ENCODE assay signal across 8 mouse cellular contexts in genomic region chr5:123973299-123974178, GRCm38 (mm10). TPM values are rescaled to one million over a fixed set of nuclear protein-coding genes. Genes with fewer than 3 reads are reported as not detected.
DNase-seq lines count a peak whose midpoint lies in the region; ATAC-seq and TF ChIP-seq lines count a peak whose summit lies in the region.

Gene Hip1r, plus strand, starts transcription at chr5:123973628.

- H3K79me2 ChIP-seq in C2C12 (ENCODE audit: control insufficient read depth, insufficient read depth): peaks cover 38% of the 10 kb centered on the region
- H3K79me2 ChIP-seq in liver, adult 2 months (ENCODE audit: control insufficient read depth, insufficient read depth, low read length): peaks cover 4% of the 10 kb centered on the region; the same call in 1 of the 2 replicates

- peak within 1 kb of the TSS; percentile 59 for H3ac ChIP-seq in C2C12 (ENCODE audit: control insufficient read depth, insufficient read length, low read depth)

- H3K4me3 ChIP-seq in C2C12 (ENCODE audit: insufficient read depth, poor library complexity, severe bottlenecking): peak within 1 kb of the TSS; percentile 55
- peak within 1 kb of the TSS; percentile 75 for H3K4me3 ChIP-seq in embryonic facial prominence, embryonic 13.5 days
- H3K4me3 ChIP-seq in liver, adult 2 months (ENCODE audit: insufficient read depth, low read depth, low read length): peak within 1 kb of the TSS; percentile 71
- peak within 1 kb of the TSS; percentile 74 for H3K4me3 ChIP-seq in stomach, embryonic 15.5 days (replicated peaks)

- no peak within 1 kb of the TSS for H3K27ac ChIP-seq in embryonic facial prominence, embryonic 13.5 days
- H3K27ac ChIP-seq in liver, adult 2 months (replicated peaks; ENCODE audit: insufficient read depth, low read depth, low read length): peak within 1 kb of the TSS; percentile 85
- peak within 1 kb of the TSS; percentile 84 for H3K27ac ChIP-seq in stomach, embryonic 15.5 days

- H3K9ac ChIP-seq in embryonic facial prominence, embryonic 13.5 days: peak within 1 kb of the TSS; percentile 80
- H3K9ac ChIP-seq in liver, adult 2 months (ENCODE audit: low read depth, low read length): peak within 1 kb of the TSS; percentile 99
- H3K9ac ChIP-seq in stomach, embryonic 15.5 days: peak within 1 kb of the TSS; percentile 69

- peak; percentile 88 to 93 for DNase-seq in adrenal gland, postnatal 36 days
- peak; percentile 71 to 72 for DNase-seq in heart, adult 9 months (ENCODE audit: low spot score in 2 of 2)
- peak; percentile 85 for DNase-seq in kidney, adult 9 months
- DNase-seq in liver, adult 2 months (ENCODE audit: extremely low read depth, low read depth, low spot score): peak; percentile 52

- no peaks in the 10 kb centered on the region for H3K9me3 ChIP-seq in embryonic facial prominence, embryonic 13.5 days
- H3K9me3 ChIP-seq in stomach, embryonic 15.5 days: no peaks in the 10 kb centered on the region

- TF ChIP-seq POLR2A in liver, adult 2 months (IDR thresholded peaks at IDR 0.05; ENCODE audit: extremely low read depth, insufficient read depth, low read length): peak; percentile 90

- peaks cover 28% of the 10 kb centered on the region for H3K4me1 ChIP-seq in embryonic facial prominence, embryonic 13.5 days
- peaks cover 34% of the 10 kb centered on the region for H3K4me1 ChIP-seq in liver, adult 2 months (ENCODE audit: control insufficient read depth, insufficient read depth, low read length)
- peaks cover 17% of the 10 kb centered on the region for H3K4me1 ChIP-seq in stomach, embryonic 15.5 days

- H3K4me2 ChIP-seq in embryonic facial prominence, embryonic 13.5 days: peak within 1 kb of the TSS; percentile 95
- H3K4me2 ChIP-seq in stomach, embryonic 15.5 days: peak within 1 kb of the TSS; percentile 78

- H3K36me3 ChIP-seq in C2C12 (ENCODE audit: control insufficient read depth, insufficient read depth): no peaks in the 10 kb centered on the region
- H3K36me3 ChIP-seq in embryonic facial prominence, embryonic 13.5 days: no peaks in the 10 kb centered on the region
- no peaks in the 10 kb centered on the region for H3K36me3 ChIP-seq in liver, adult 2 months (ENCODE audit: control insufficient read depth, insufficient read depth, low read length)
- no peaks in the 10 kb centered on the region for H3K36me3 ChIP-seq in stomach, embryonic 15.5 days

- peaks cover 12% of the 10 kb centered on the region for H3K79me3 ChIP-seq in C2C12 (ENCODE audit: low read depth)

- WGBS in embryonic facial prominence, embryonic 13.5 days: 1% methylated on average over 106 of the region's 106 CpGs
- WGBS in liver, adult 2 months: 5% methylated on average over 104 of the region's 106 CpGs
- 2% methylated on average over 87 of the region's 106 CpGs for WGBS in stomach, embryonic 15.5 days

- no peak for TF ChIP-seq CTCF in C2C12 (IDR thresholded peaks at IDR 0.05; ENCODE audit: control insufficient read depth, insufficient read depth, insufficient read length)
- no peak for TF ChIP-seq CTCF in liver, adult 2 months (IDR thresholded peaks at IDR 0.05; ENCODE audit: low read depth, low read length)

- peak; percentile 72 for ATAC-seq in embryonic facial prominence, embryonic 13.5 days (ENCODE audit: insufficient number of reproducible peaks, insufficient read depth, low FRiP score, low TSS enrichment, low read depth)
- peak; percentile 44; the same call in 1 of the 2 replicates for ATAC-seq in monocyte, adult 5-6 weeks (replicated peaks; ENCODE audit: insufficient number of reproducible peaks, low FRiP score, low TSS enrichment, poor library complexity, severe bottlenecking)
- ATAC-seq in stomach, embryonic 15.5 days (ENCODE audit: insufficient read depth, low FRiP score, low read depth): peak; percentile 78

- no peaks in the 10 kb centered on the region for H3K27me3 ChIP-seq in C2C12 (ENCODE audit: control insufficient read depth, insufficient read depth, insufficient read length)
- H3K27me3 ChIP-seq in embryonic facial prominence, embryonic 13.5 days: peaks cover 25% of the 10 kb centered on the region
- no peaks in the 10 kb centered on the region for H3K27me3 ChIP-seq in liver, adult 2 months (ENCODE audit: control insufficient read depth, insufficient read depth, low read length)
- H3K27me3 ChIP-seq in stomach, embryonic 15.5 days (replicated peaks): peaks cover 6% of the 10 kb centered on the region; the same call in 1 of the 2 replicates

TF ChIP-seq in C2C12, 6 proteins besides CTCF, POLR2A, EP300 and RAD21:
- TF ChIP-seq USF1 (IDR thresholded peaks at IDR 0.05; ENCODE audit: low read depth): no peak
- TF ChIP-seq MYOD1 (IDR thresholded peaks at IDR 0.05; ENCODE audit: control insufficient read depth, insufficient read length, low read depth): no peak
- TF ChIP-seq MYOG (IDR thresholded peaks at IDR 0.05; ENCODE audit: control insufficient read depth, extremely low read depth, insufficient read length): no peak
- TF ChIP-seq MAX (IDR thresholded peaks at IDR 0.05): no peak
- TF ChIP-seq FOSL1 (IDR thresholded peaks at IDR 0.05; ENCODE audit: insufficient read depth, low read length, poor library complexity, severe bottlenecking): no peak
- no peak for TF ChIP-seq CEBPB (IDR thresholded peaks at IDR 0.05; ENCODE audit: low read depth)

RNA-seq across cellular contexts. Expression of gene Hip1r, which starts in this region (rescaled TPM):
- 24.3 TPM for polyA plus RNA-seq in C2C12 (2012; fragmentation: generic; extraction: Trizol)
- total RNA-seq in adrenal gland, postnatal 36 days (2021): 10 to 100 TPM; 15.1 to 18.4 TPM
- 9.6 and 12.3 TPM in 2 replicates for polyA plus RNA-seq in embryonic facial prominence, embryonic 13.5 days (2015; fragmentation: Nextera tagmentation; extraction: Ambion mirVana)
- 9.1 and 9.7 TPM in 2 replicates for total RNA-seq in liver, adult 2 months (2014; rRNA removed)
- 9.2 and 11.5 TPM in 2 replicates for polyA plus RNA-seq in liver, adult 2 months (2012; rRNA removed)
- 47.8 to 65.8 TPM (median 64.6 TPM) in 3 replicates for total RNA-seq in monocyte, adult 5-6 weeks (2017)
- polyA plus RNA-seq in stomach, embryonic 15.5 days (2015; fragmentation: Nextera tagmentation; extraction: Ambion mirVana): 24.0 and 27.0 TPM in 2 replicates
